Mouse (Mus musculus) stomach, embryonic 16.5 days (tissue): ENCODE data around the gene Gad2. TPM values are rescaled to one million over a fixed set of nuclear protein-coding genes. Genes with fewer than 3 reads are reported as not detected.

ENCODE experiments used
- ATAC-seq: fragments of 200-750 bp; cut with Nextera tagmentation; 2 replicates; pipeline ENCODE4 v1.8.0; 2017; ENCODE audit warnings: moderate number of reproducible peaks, moderate TSS enrichment; ENCODE audit not compliant: insufficient read depth, low FRiP score
- H3K27ac ChIP-seq: fragments of 300-500 bp; sonication (generic); 2 replicates; pipeline ENCODE4 v1.5.1; 2014; ENCODE audit warnings: low read length
- H3K27me3 ChIP-seq: fragments of 300-500 bp; sonication (generic); 2 replicates; pipeline ENCODE4 v1.6.1; 2014; ENCODE audit warnings: low read length, control low read depth, mixed read lengths; ENCODE audit not compliant: control insufficient read depth, insufficient read depth
- H3K36me3 ChIP-seq: fragments of 300-500 bp; sonication (generic); 2 replicates; pipeline ENCODE4 v1.6.1; 2014; ENCODE audit warnings: low read length; ENCODE audit not compliant: control insufficient read depth, insufficient read depth
- H3K4me1 ChIP-seq: fragments of 300-500 bp; sonication (generic); 2 replicates; pipeline ENCODE4 v1.6.1; 2014; ENCODE audit warnings: low read length, control low read depth, mixed read lengths; ENCODE audit not compliant: control insufficient read depth, insufficient read depth
- H3K4me2 ChIP-seq: fragments of 300-500 bp; sonication (generic); 2 replicates; pipeline ENCODE4 v1.6.1; 2014; ENCODE audit warnings: low read depth, low read length, mixed read lengths
- H3K4me3 ChIP-seq: fragments of 300-500 bp; sonication (generic); replicated peaks from 2 replicates; pipeline ENCODE4 v1.5.1; 2014; ENCODE audit warnings: mild to moderate bottlenecking, low read length
- H3K9ac ChIP-seq: fragments of 300-500 bp; sonication (generic); 2 replicates; pipeline ENCODE4 v1.6.1; 2014; ENCODE audit warnings: low read length
- H3K9me3 ChIP-seq: fragments of 300-500 bp; sonication (generic); replicated peaks from 2 replicates; pipeline ENCODE4 v1.6.1; 2016; ENCODE audit warnings: low read length, control low read depth; ENCODE audit not compliant: control insufficient read depth
- WGBS: fragments of 180-500 bp; shearing (Covaris S2); extraction: QIAGEN DNeasy Blood & Tissue Kit; methylation state at CpG from one replicate; pipeline ENCODE4 v1.1.7; 2014; 5-methylcytosine and 5-hydroxymethylcytosine counted together
- microRNA-seq: library from miRNA; unstranded; fragments of <30 nt; microRNA quantifications from one replicate; pipeline ENCODE4, GENCODE M21; 2016
- polyA plus RNA-seq: library from polyadenylated mRNA; unstranded; fragments of >200 nt; fragmentation: Nextera tagmentation; extraction: Ambion mirVana; gene quantifications from 2 replicates; pipeline ENCODE4 v1.2.1, GENCODE M21; 2015

The Gad2 gene
- polyA plus RNA-seq, 1 experiment from 2014 or later = 0.06 TPM

DNA sequence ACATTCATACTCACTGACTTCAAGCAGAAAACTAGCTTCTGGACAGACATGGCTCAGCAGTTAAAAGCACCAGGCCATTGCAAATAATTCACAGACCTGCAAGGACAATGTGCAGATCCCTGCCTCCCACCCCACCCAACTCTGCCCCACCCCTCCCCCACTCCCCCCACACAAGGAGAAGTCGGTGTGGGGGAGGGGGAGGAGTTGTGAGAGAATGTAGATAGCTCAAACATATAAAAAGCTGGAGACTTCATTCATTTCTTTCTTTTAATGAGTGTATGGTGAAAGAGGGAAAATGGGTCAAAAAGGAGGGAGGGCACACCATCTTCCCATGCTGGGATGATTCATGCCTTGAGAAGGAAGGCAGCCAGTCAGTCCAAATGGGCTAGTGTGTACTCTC is 117.4 kb downstream of the Gad2 start:
- H3K27ac ChIP-seq = no peak overlapping the region
- H3K4me1 ChIP-seq = no peaks in the 10 kb centered on the region
- no peaks in the 10 kb centered on the region for H3K27me3 ChIP-seq
- 58% methylated on average over 1 of the region's 1 CpGs for WGBS
- no peaks in the 10 kb centered on the region for H3K9me3 ChIP-seq
- H3K4me2 ChIP-seq = no peak overlapping the region
- no peaks in the 10 kb centered on the region for H3K36me3 ChIP-seq
- H3K4me3 ChIP-seq = no peak overlapping the region
- no peak overlapping the region for H3K9ac ChIP-seq
- ATAC-seq = no peak

DNA sequence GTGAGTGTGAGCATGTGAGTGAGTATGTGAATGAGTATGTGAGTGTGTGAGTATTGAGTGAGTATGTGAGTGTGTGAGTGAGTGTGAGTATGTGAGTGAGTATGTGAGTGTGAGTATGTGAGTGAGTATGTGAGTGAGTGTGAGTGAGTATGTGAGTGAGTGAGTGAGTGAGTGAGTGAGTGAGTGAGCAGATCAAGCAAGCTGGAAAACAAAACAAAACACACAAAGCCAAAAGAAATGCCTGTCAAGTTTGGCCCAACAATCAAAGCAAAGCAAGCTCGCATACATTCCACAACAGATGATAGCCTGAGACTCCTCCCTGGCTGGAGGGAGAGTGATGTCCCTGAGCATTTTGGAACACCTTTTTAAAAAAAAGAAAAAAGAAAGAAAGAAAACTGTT is 118.4 kb downstream of the Gad2 start:
- H3K27me3 ChIP-seq = no peaks in the 10 kb centered on the region
- no peaks in the 10 kb centered on the region for H3K36me3 ChIP-seq
- no peak overlapping the region for H3K9ac ChIP-seq
- WGBS = 75% methylated on average over 1 of the region's 1 CpGs
- H3K4me2 ChIP-seq = no peak overlapping the region
- no peak overlapping the region for H3K27ac ChIP-seq
- H3K9me3 ChIP-seq = no peaks in the 10 kb centered on the region
- no peak overlapping the region for H3K4me3 ChIP-seq
- H3K4me1 ChIP-seq = no peaks in the 10 kb centered on the region
- no peak for ATAC-seq

GRCm38 (mm10) chr2:22741222-22741621 is 119.2 kb downstream of the Gad2 start:
- H3K36me3 ChIP-seq = no peaks in the 10 kb centered on the region
- no peaks in the 10 kb centered on the region for H3K27me3 ChIP-seq
- ATAC-seq = no peak
- no peak overlapping the region for H3K4me3 ChIP-seq
- no peak overlapping the region for H3K27ac ChIP-seq
- 59% methylated on average over 3 of the region's 3 CpGs for WGBS
- H3K9ac ChIP-seq = no peak overlapping the region
- no peaks in the 10 kb centered on the region for H3K4me1 ChIP-seq
- H3K9me3 ChIP-seq = no peaks in the 10 kb centered on the region
- no peak overlapping the region for H3K4me2 ChIP-seq

Small RNA genes lying within 50 kb of the gene (microRNA-seq; reads per million reads assigned to microRNA genes)
- gene Gm23636 (not detected), gene Mir3967 (not detected)

Other genes with a start within 250 kb of the Gad2 start
- 2.2 and 2.3 TPM in 2 replicates for gene Apbb1ip, start 151.9 kb downstream of the Gad2 start, polyA plus RNA-seq